Mouse (Mus musculus) embryonic facial prominence, embryonic 13.5 days (tissue): ENCODE measurements around the gene Nkx1-1. TPM values are rescaled to one million over a fixed set of nuclear protein-coding genes. Genes with fewer than 3 reads are reported as not detected.
A peak's percentile ranks its signal among the peaks of the same experiment; 100 is the strongest.

ENCODE experiments used
- ATAC-seq: fragments of 200-750 bp; cut with Nextera tagmentation; 2 replicates; pipeline ENCODE4 v1.8.0; 2017; ENCODE audit warnings: low read depth; ENCODE audit not compliant: insufficient number of reproducible peaks, insufficient read depth, low FRiP score, low TSS enrichment
- H3K27ac ChIP-seq: fragments of 300-500 bp; sonication (generic); 2 replicates; pipeline ENCODE4 v1.5.1; 2015; ENCODE audit warnings: moderate library complexity, mild to moderate bottlenecking, inconsistent platforms
- H3K27me3 ChIP-seq: fragments of 300-500 bp; sonication (generic); 2 replicates; pipeline ENCODE4 v1.6.1; 2015; ENCODE audit warnings: mild to moderate bottlenecking, inconsistent platforms
- H3K36me3 ChIP-seq: fragments of 300-500 bp; sonication (generic); 2 replicates; pipeline ENCODE4 v1.6.1; 2015; ENCODE audit warnings: mild to moderate bottlenecking, inconsistent platforms
- H3K4me1 ChIP-seq: fragments of 300-500 bp; sonication (generic); 2 replicates; pipeline ENCODE4 v1.6.1; 2015; ENCODE audit warnings: inconsistent platforms
- H3K4me2 ChIP-seq: fragments of 300-500 bp; sonication (generic); 2 replicates; pipeline ENCODE4 v1.6.1; 2015; ENCODE audit warnings: moderate library complexity, mild to moderate bottlenecking, inconsistent platforms
- H3K4me3 ChIP-seq: fragments of 300-500 bp; sonication (generic); 2 replicates; pipeline ENCODE4 v1.5.1; 2015; ENCODE audit warnings: mild to moderate bottlenecking, inconsistent platforms
- H3K9ac ChIP-seq: fragments of 300-500 bp; sonication (generic); 2 replicates; pipeline ENCODE4 v1.6.1; 2015; ENCODE audit warnings: mild to moderate bottlenecking, inconsistent platforms
- H3K9me3 ChIP-seq: fragments of 300-500 bp; sonication (generic); 2 replicates; pipeline ENCODE4 v1.6.1; 2016; ENCODE audit warnings: inconsistent platforms
- WGBS: fragments of 180-500 bp; shearing (Covaris S2); methylation state at CpG from one replicate; pipeline ENCODE4 v1.1.7; 2015; ENCODE audit warnings: mixed read lengths; 5-methylcytosine and 5-hydroxymethylcytosine counted together
- polyA plus RNA-seq: library from polyadenylated mRNA; unstranded; fragments of >200 nt; fragmentation: Nextera tagmentation; extraction: Ambion mirVana; gene quantifications from 2 replicates; pipeline ENCODE4 v1.2.1, GENCODE M21; 2015

Nkx1-1 gene
- polyA plus RNA-seq, 1 experiment from 2014 or later, result not detected

DNA sequence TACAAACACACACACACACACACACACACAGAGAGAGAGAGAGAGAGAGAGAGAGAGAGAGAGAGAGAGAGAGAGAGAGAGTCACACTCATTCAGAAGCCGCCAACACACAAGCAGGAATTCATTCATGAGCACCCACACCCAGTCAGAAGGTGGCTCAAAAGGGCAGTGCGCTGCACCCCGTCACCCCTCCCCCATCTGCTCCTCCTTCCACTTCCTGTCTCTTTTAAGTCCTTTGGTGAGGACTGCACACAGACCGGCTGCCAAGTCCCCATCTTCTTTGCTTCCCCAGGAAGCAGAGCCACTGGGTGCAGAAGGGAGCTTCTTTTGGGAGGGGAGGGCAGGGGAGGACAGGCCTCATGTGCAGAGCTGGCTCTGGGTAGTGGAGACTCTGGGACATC, 2.2 kb upstream of the Nkx1-1 start:
- H3K9ac ChIP-seq, result no peak overlapping the region
- H3K4me2 ChIP-seq, result no peak overlapping the region
- no peak overlapping the region for H3K27ac ChIP-seq
- no peaks in the 10 kb centered on the region for H3K9me3 ChIP-seq
- H3K27me3 ChIP-seq, result peaks cover 97% of the 10 kb centered on the region
- peaks cover 35% of the 10 kb centered on the region for H3K4me1 ChIP-seq
- H3K4me3 ChIP-seq, result no peak overlapping the region
- 0% methylated on average over 4 of the region's 4 CpGs for WGBS
- no peak for ATAC-seq
- H3K36me3 ChIP-seq, result no peaks in the 10 kb centered on the region

DNA sequence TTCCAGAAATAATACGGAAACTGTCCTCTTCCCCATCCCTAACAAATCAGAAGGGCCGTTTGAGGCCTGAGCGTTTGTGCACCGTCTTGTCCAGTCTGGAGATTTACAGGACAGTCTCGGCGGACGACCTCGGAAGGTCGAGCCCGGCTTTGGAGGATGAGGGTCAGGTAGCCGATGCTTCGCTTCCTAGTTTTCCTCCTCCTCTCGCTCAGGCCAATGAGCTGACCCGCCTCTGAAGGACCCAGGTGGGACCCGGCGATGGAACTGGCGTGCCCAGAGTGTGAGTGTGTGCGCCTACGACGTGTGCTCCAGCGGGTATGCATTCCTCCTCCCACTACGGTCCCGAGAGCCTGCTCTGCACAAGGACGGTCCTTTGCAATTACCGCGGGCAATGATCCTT, 1.4 kb upstream of the Nkx1-1 start:
- Histone ChIP-seq H3K9ac (no peak overlapping the region), H3K27ac (no peak overlapping the region), H3K4me3 (0 out of 2 replicates have a peak overlapping the region, but pooled peaks have one; percentile 35), H3K4me2 (0 out of 2 replicates have a peak overlapping the region, but pooled peaks have one; percentile 56), H3K9me3 (no peaks in the 10 kb centered on the region), H3K4me1 (peaks cover 43% of the 10 kb centered on the region), H3K36me3 (no peaks in the 10 kb centered on the region), H3K27me3 (peaks cover 98% of the 10 kb centered on the region)
- ATAC-seq, result no peak
- 1% methylated on average over 26 of the region's 26 CpGs for WGBS

DNA sequence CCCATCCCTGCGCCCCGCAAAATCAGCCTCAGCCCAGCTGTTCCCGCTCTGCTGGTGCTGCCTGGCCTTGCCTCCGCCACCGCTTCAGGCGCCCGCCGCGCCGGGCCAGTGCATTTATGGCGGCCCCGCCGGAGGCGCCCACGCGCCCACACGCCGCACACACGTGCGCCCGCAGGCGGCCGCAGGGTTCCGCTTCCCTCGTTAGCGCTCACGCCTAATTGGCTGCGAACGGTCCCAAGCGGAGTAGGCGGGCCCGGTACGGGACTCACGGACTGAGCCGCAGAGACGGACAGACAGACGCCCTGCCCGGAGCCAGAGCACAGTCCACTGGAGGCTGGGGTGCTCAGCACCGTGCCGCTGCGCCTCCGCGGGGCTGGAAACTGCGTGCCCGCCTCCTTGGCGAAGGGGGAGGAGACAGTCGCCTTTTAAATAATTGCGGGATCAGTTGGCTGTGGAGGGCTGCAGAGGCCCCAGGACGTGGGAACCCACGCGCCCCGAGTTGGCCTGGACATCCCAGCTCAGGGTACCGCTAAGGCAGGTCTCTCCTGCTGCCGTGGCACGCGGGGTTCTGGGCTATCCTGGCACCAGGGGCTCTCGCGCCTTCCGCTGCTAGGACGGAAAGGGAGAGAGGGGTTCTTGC, 485 bp upstream of the Nkx1-1 start:
- no peaks in the 10 kb centered on the region for H3K9me3 ChIP-seq

DNA sequence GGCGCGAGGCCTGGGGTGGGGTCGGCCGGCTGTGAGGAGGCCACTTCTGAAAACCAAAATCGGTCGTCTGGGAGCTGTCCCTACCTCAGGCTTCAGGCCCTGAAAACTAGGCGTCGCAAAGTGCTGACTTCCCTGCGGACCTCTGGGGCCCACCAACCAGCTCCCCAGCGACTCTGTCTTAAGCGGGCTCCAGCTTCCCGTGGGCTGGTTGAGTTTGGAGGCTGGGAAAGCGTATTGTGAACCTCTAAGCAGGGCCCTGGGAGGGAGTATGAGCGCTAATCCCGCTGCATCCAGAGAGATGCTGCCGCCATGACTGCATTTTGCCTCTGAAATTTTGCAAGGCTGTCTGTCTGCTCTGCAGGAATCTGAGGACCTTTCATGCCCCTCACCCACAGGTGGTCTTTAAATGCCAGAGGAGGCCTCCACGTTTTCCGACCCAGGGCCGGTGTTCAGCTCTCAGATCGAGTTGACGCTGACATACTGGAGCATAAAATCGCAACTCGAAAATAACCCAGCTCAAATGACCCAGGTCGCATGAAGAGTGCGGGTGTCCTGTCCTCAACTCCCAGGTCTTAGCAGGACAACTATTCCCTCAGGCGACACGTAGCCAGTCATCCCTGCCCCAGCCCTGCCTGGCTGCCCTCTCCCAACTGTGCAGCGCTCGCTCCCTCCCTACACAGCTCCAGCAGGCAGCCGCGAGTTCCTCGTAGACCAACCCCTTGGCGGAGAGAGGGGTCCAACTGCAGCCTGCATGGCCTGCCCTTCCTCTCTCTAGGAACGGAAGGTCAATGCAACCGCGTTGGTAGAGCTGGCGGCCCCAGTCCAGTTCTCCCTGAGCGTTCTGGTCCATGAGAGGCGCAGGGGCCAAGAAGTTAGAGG, 1.5 kb downstream of the Nkx1-1 start:
- ATAC-seq, result no peak
- H3K4me2 ChIP-seq, result no peak overlapping the region
- H3K36me3 ChIP-seq, result no peaks in the 10 kb centered on the region
- peaks cover 43% of the 10 kb centered on the region for H3K4me1 ChIP-seq
- peaks cover 100% of the 10 kb centered on the region for H3K27me3 ChIP-seq
- no peak overlapping the region for H3K9ac ChIP-seq
- under 1% methylated on average over 39 of the region's 39 CpGs for WGBS
- 0 out of 2 replicates have a peak overlapping the region, but pooled peaks have one; percentile 6 for H3K4me3 ChIP-seq
- no peak overlapping the region for H3K27ac ChIP-seq
- no peaks in the 10 kb centered on the region for H3K9me3 ChIP-seq

More for the DNA sequence above, 485 bp upstream of the Nkx1-1 start:
- WGBS, result under 1% methylated on average over 60 of the region's 60 CpGs
- H3K9ac ChIP-seq, result no peak overlapping the region
- H3K4me3 ChIP-seq, result peak overlapping the region; percentile 35
- peaks cover 43% of the 10 kb centered on the region for H3K4me1 ChIP-seq
- H3K27me3 ChIP-seq, result peaks cover 99% of the 10 kb centered on the region
- ATAC-seq, result no peak
- H3K4me2 ChIP-seq, result peak overlapping the region; percentile 56
- H3K36me3 ChIP-seq, result no peaks in the 10 kb centered on the region
- H3K27ac ChIP-seq, result no peak overlapping the region

DNA sequence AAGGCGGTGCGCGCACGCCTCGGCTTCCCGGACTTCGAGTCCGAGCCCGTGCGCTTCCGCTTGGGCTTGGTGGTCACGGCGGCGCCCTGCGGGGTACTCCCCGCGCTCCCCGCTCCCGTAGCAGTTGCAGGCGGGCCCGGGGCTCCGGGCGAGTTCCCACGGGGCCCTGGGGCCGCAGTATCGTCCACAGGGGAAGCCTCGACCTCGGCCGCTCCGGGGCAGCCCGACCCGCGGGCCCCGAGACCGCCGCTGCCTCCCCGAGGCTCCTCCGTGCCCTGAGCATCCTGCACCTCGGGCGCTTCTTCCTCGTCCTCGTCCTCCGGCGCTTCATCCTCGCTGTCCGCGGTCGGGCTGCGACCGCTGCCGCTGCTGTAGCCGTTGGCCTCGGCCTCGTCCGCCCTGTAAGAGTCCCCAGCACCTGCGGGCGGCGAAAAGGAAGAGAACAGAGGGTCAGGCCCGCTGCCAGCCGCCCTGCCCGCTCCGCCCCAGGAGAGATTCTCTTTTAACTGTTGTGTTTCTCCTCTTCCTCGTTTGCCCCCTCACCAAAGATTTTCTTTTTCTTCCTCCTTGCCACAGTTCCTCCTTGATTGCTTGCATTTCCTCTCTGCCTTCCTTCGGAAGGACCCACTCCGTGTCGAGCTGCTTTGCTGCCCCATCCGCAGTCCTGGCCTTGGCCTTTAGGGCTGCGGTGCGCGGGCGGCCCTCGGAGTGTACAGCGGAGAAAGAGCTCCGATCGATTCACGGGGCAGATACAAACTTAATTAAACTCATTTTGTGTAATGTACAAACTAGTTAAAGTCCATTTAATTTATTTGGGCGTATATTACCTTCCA, 2.4 kb downstream of the Nkx1-1 start:
- Histone ChIP-seq H3K4me2 (peak overlapping the region; percentile 52), H3K4me1 (peaks cover 43% of the 10 kb centered on the region), H3K4me3 (peak overlapping the region; percentile 29), H3K9ac (no peak overlapping the region), H3K9me3 (no peaks in the 10 kb centered on the region), H3K27ac (no peak overlapping the region), H3K27me3 (peaks cover 100% of the 10 kb centered on the region), H3K36me3 (no peaks in the 10 kb centered on the region)
- WGBS, result under 1% methylated on average over 66 of the region's 77 CpGs
- ATAC-seq, result no peak

DNA sequence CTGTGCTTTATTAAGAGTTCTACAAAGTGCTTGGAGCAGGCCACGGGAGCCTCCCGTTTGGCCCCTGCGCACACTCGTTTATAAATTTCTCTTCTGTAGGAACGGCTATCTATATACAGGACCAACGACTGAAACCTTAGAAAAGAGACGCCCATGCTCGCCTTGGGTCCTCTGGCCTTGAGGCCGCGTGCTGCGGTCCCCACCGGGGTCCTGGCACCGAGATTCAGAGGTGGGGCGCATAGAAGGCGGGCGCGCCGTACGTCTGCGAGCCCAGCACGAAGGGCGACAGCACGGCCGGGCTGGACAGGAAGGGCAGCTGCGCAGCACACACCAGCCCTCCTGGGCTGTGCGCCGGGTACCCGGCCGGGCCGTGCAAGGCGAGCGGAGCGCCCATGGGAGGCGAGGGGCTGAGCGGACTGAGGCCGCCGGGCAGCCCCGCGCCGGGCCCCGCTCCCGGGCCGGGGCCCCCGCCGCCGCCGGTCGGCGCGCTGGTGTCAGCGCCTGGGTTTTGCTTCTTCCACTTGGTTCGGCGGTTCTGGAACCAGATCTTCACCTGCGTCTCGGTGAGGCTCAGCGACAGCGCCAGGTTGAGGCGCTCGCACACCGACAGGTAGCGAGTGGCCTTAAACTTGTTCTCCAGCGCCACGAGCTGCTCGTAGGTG, 3.1 kb downstream of the Nkx1-1 start:
- Histone ChIP-seq H3K4me3 (peak overlapping the region; percentile 29), H3K36me3 (no peaks in the 10 kb centered on the region), H3K4me1 (peaks cover 43% of the 10 kb centered on the region), H3K27me3 (peaks cover 99% of the 10 kb centered on the region), H3K9ac (no peak overlapping the region), H3K27ac (no peak overlapping the region), H3K9me3 (no peaks in the 10 kb centered on the region), H3K4me2 (peak overlapping the region; percentile 52)
- 1% methylated on average over 64 of the region's 64 CpGs for WGBS
- ATAC-seq, result no peak

DNA sequence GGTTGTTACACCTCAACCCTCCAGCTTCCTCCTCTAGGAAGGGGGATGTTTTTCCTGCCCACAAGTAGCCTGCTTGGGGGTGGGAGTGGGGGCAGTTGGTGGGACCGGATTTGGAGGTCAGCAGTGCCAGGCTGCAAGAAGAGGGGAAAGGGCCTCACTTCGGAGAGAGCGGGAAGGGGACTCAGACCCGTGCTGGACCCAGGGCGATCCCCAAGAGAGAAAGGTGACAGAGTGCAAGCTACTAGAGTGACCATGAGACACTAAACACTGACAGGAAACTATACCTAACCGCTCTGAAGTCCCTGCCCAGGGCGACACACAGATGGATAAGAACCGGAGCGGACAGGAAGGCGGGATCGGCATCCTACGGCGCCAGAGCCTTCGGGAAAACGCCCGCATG, 3.7 kb downstream of the Nkx1-1 start:
- under 1% methylated on average over 16 of the region's 16 CpGs for WGBS

DNA sequence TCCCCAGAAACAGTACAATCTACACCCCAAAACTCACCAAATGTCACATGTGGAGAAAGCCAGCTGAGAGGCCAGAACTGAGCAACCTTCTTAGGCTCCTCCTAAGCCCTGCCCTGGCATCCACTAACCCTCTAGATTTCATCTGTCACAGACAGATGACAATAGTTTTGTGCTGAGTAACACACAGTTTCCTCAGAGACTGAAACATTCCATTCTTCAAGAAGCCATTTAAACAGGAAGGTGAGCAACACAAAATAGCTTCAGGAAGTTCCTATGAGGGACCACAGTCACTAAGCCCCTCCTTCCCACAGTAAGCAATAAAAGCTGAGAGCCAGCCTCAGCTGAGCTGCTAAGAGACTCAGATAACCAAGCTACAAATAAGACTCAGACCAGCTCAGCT, 6.3 kb downstream of the Nkx1-1 start:
- peaks cover 82% of the 10 kb centered on the region for H3K27me3 ChIP-seq
- no peak for ATAC-seq
- H3K9me3 ChIP-seq, result no peaks in the 10 kb centered on the region
- no peaks in the 10 kb centered on the region for H3K36me3 ChIP-seq
- H3K4me1 ChIP-seq, result peaks cover 19% of the 10 kb centered on the region
- H3K4me2 ChIP-seq, result no peak overlapping the region
- H3K9ac ChIP-seq, result no peak overlapping the region
- no peak overlapping the region for H3K4me3 ChIP-seq
- H3K27ac ChIP-seq, result no peak overlapping the region

More for the DNA sequence above, 3.7 kb downstream of the Nkx1-1 start:
- Histone ChIP-seq H3K4me1 (peaks cover 40% of the 10 kb centered on the region), H3K9me3 (no peaks in the 10 kb centered on the region), H3K9ac (no peak overlapping the region), H3K27ac (no peak overlapping the region), H3K27me3 (peaks cover 99% of the 10 kb centered on the region), H3K4me2 (no peak overlapping the region), H3K36me3 (no peaks in the 10 kb centered on the region), H3K4me3 (peak overlapping the region; percentile 29)
- ATAC-seq, result no peak

DNA sequence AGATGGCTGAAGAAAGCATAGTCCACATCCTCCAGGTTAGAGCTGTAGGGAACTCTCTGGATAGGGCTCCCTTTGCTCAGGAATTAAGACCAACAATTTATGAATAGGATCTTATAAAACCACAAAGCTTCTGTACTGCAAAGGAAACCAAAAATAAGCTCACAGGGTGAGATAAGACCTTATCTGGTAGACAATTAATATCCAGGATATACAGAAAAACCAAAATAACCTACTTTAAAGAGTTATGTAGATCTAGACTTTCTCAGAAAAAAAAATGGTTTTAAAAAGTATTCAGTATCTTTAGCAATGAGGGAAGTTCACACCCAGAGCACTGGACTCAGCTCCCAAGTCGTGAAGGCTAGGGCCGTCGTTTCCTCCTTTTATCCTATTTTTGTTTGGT, 13.5 kb downstream of the Nkx1-1 start:
- Histone ChIP-seq H3K9ac (no peak overlapping the region), H3K36me3 (peaks cover 12% of the 10 kb centered on the region), H3K27me3 (peaks cover 12% of the 10 kb centered on the region), H3K27ac (no peak overlapping the region), H3K4me1 (no peaks in the 10 kb centered on the region), H3K9me3 (no peaks in the 10 kb centered on the region), H3K4me2 (no peak overlapping the region), H3K4me3 (no peak overlapping the region)
- ATAC-seq, result no peak
- 70% methylated on average over 3 of the region's 3 CpGs for WGBS

DNA sequence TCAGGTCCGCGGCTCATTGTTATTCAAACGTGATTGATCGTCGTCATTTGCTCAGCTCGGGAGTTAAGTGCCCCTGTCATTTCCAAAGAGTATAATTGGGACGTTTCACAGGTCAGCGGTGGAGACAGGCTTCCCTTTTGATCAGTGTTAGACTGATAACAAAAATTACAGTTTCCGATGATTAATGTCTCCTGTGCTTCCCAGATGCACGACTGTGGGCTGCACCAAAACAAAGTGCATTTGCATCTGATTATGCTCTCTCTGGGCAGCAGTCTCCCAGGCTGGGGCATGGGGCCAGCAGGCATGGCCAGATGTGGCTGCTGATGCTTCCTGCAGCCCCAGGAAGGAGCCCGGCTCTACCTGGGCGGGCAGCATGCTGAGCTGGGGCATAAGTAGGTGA, 33.0 kb downstream of the Nkx1-1 start:
- 49% methylated on average over 12 of the region's 12 CpGs for WGBS
- Histone ChIP-seq H3K4me1 (no peaks in the 10 kb centered on the region), H3K9ac (0 out of 2 replicates have a peak overlapping the region, but pooled peaks have one; percentile 33), H3K27ac (no peak overlapping the region), H3K9me3 (no peaks in the 10 kb centered on the region), H3K27me3 (no peaks in the 10 kb centered on the region), H3K36me3 (peaks cover 19% of the 10 kb centered on the region), H3K4me3 (no peak overlapping the region), H3K4me2 (no peak overlapping the region)
- ATAC-seq, result no peak

DNA sequence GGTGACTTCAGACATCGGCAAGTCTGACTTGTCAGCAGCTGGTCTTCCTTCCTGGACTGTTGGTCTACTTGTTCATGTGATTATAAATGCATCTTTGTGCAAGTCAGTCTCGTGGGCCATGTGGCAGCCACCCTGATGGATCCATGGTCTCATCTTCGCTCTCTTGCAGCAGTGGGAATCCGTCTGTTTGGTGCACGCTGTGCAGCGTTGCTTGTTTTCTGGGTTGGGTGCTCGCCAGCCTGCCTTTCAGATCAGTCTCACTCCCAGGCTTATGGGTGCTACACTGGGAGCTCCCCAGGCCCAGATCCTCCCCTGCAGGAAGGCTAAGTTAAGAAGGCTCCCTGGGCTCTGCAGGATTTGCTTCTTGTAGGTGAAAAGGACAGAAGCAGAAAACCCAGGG, 36.9 kb downstream of the Nkx1-1 start:
- WGBS, result 78% methylated on average over 7 of the region's 7 CpGs
- H3K4me2 ChIP-seq, result no peak overlapping the region
- H3K9ac ChIP-seq, result no peak overlapping the region
- no peaks in the 10 kb centered on the region for H3K27me3 ChIP-seq
- no peaks in the 10 kb centered on the region for H3K4me1 ChIP-seq
- ATAC-seq, result no peak
- H3K4me3 ChIP-seq, result no peak overlapping the region
- no peaks in the 10 kb centered on the region for H3K9me3 ChIP-seq
- H3K27ac ChIP-seq, result no peak overlapping the region
- peaks cover 20% of the 10 kb centered on the region for H3K36me3 ChIP-seq
